Mouse (Mus musculus) hindbrain, embryonic 13.5 days (tissue): ENCODE measurements around the gene Ccrl2. TPM values are rescaled to one million over a fixed set of nuclear protein-coding genes. Genes with fewer than 3 reads are reported as not detected.

ENCODE experiments used
- ATAC-seq: fragments of 200-750 bp; cut with Nextera tagmentation; 2 replicates; pipeline ENCODE4 v1.8.0; 2017; ENCODE audit warnings: moderate TSS enrichment; ENCODE audit not compliant: low FRiP score
- H3K27ac ChIP-seq: fragments of 300-500 bp; sonication (generic); 2 replicates; pipeline ENCODE4 v1.5.1; 2015; ENCODE audit warnings: inconsistent platforms, mild to moderate bottlenecking, moderate library complexity
- H3K27me3 ChIP-seq: fragments of 300-500 bp; sonication (generic); 2 replicates; pipeline ENCODE4 v1.6.1; 2015; ENCODE audit warnings: mild to moderate bottlenecking, inconsistent platforms
- H3K36me3 ChIP-seq: fragments of 300-500 bp; sonication (generic); 2 replicates; pipeline ENCODE4 v1.6.1; 2015; ENCODE audit warnings: mild to moderate bottlenecking, inconsistent platforms
- H3K4me1 ChIP-seq: fragments of 300-500 bp; sonication (generic); replicated peaks from 2 replicates; pipeline ENCODE4 v1.6.1; 2015; ENCODE audit warnings: inconsistent platforms
- H3K4me2 ChIP-seq: fragments of 300-500 bp; sonication (generic); 2 replicates; pipeline ENCODE4 v1.6.1; 2015; ENCODE audit warnings: inconsistent platforms, mild to moderate bottlenecking, moderate library complexity
- H3K4me3 ChIP-seq: fragments of 300-500 bp; sonication (generic); 2 replicates; pipeline ENCODE4 v1.5.1; 2015; ENCODE audit warnings: mild to moderate bottlenecking, inconsistent platforms
- H3K9ac ChIP-seq: fragments of 300-500 bp; sonication (generic); 2 replicates; pipeline ENCODE4 v1.6.1; 2015; ENCODE audit warnings: mild to moderate bottlenecking, inconsistent platforms
- H3K9me3 ChIP-seq: fragments of 300-500 bp; sonication (generic); 2 replicates; pipeline ENCODE4 v1.6.1; 2016; ENCODE audit warnings: inconsistent platforms
- WGBS: fragments of 180-500 bp; shearing (Covaris S2); methylation state at CpG from one replicate; pipeline ENCODE4 v1.1.7; 2015; 5-methylcytosine and 5-hydroxymethylcytosine counted together
- polyA plus RNA-seq: library from polyadenylated mRNA; unstranded; fragments of >200 nt; fragmentation: Nextera tagmentation; extraction: Ambion mirVana; gene quantifications from 2 replicates; pipeline ENCODE4 v1.2.1, GENCODE M21; 2015

Ccrl2 gene
- polyA plus RNA-seq, 1 experiment from 2014 or later, result 1.3 TPM

DNA sequence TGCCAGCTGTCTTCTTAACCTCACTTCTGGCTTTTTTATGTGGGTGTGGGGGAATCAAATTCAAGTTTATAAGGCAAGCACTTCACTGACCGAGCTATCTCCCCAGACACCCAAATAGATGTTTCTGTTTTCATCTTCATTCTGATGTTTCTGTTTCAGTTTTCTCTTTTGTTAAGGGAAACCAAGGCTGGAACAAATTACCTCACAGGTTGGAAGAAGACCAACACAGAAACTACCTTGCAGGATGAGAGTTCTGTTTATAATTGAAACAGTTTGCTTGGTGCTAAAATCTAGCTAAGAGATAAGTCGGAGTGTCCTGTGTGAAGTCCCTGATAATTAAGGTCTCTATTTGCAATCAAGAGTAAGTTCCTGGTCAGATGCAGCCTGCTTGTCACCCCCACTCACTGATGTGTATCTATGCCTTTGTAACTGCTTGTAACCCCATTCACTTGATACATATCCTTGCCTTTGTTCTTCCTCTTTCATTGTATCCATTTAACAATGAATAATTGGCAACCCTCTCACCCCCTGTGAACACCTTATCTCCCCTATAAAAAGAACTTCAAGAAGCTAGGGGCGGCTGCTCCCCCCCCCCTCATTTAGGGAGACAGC lies 29.8 kb upstream of the Ccrl2 start:
- no peak overlapping the region for H3K9ac ChIP-seq
- 23% methylated on average over 3 of the region's 3 CpGs for WGBS
- H3K36me3 ChIP-seq, result no peaks in the 10 kb centered on the region
- ATAC-seq, result no peak
- no peak overlapping the region for H3K4me3 ChIP-seq
- no peaks in the 10 kb centered on the region for H3K27me3 ChIP-seq
- H3K9me3 ChIP-seq, result no peaks in the 10 kb centered on the region
- peaks cover 10% of the 10 kb centered on the region; the same call in 1 of the 2 replicates for H3K4me1 ChIP-seq
- no peak overlapping the region for H3K4me2 ChIP-seq
- no peak overlapping the region for H3K27ac ChIP-seq

DNA sequence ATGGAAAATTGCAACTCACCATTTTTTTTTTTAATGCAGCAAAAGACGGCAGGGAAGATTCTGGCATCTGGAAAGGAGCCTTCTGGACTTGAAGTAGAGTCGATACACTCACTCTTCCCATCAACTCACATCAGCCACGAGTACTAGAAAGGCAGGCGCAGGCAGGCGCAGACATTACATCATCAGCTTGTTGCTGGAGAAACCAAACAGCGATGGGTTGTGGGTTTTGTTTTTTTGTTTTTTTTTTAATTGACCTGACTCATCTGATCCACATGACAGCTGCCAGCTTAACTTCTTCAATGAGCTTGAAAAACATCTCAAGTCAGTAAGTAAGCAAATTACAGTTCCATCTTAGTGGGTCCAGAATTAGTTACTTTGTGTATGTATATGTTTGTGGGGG lies 28.8 kb upstream of the Ccrl2 start:
- no peak overlapping the region for H3K4me2 ChIP-seq
- H3K27ac ChIP-seq, result no peak overlapping the region
- no peak for ATAC-seq
- 68% methylated on average over 6 of the region's 6 CpGs for WGBS
- no peaks in the 10 kb centered on the region for H3K9me3 ChIP-seq
- H3K4me1 ChIP-seq, result peaks cover 10% of the 10 kb centered on the region; the same call in 1 of the 2 replicates
- no peak overlapping the region for H3K4me3 ChIP-seq
- no peaks in the 10 kb centered on the region for H3K36me3 ChIP-seq
- H3K27me3 ChIP-seq, result no peaks in the 10 kb centered on the region
- no peak overlapping the region for H3K9ac ChIP-seq

DNA sequence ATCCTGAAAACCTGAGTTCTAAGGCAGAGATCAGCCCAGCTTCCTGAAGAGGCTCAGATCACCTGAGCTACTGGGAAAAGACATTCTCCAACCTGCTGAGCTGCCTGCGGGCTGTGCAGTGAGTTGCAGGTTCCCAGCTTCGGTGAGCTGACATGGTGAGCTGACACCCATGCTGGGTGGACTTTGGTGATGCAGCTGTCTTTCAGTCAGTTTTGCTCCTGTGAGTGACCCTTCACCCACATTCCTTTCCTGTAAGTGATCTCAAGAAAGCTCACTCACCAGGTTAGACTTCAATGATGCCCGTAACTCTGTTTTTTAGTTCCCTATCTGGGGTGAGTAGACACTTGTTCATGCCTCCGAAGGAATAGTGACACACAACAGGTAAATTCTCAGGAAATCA lies 28.0 kb upstream of the Ccrl2 start:
- no peak overlapping the region for H3K4me3 ChIP-seq
- H3K9ac ChIP-seq, result no peak overlapping the region
- no peak for ATAC-seq
- no peaks in the 10 kb centered on the region for H3K36me3 ChIP-seq
- no peak overlapping the region for H3K4me2 ChIP-seq
- no peaks in the 10 kb centered on the region for H3K9me3 ChIP-seq
- H3K4me1 ChIP-seq, result peaks cover 10% of the 10 kb centered on the region; the same call in 1 of the 2 replicates
- WGBS, result 61% methylated on average over 4 of the region's 4 CpGs
- no peaks in the 10 kb centered on the region for H3K27me3 ChIP-seq
- no peak overlapping the region for H3K27ac ChIP-seq

DNA sequence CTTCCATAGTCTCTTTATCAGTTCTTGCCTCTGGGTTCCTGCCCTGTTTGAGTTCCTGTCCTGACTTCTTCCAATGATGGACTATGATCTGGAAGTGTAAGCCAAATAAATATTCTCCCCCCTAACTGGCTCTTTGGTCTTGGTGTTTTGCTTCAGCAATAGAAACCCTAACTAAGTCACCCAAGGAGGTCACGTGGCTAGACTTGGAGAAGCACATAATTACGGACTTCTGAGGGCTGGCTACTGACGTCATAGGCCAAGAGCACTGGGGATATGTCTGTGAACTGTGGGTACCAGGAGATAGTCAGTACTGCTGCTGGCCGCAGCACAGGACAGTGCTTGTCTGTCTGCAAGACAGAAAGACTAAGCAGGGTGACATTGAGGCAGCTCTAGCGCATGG lies 24.4 kb upstream of the Ccrl2 start:
- no peak for ATAC-seq
- 88% methylated on average over 5 of the region's 5 CpGs for WGBS
- Histone ChIP-seq H3K9ac (no peak overlapping the region), H3K4me2 (no peak overlapping the region), H3K36me3 (no peaks in the 10 kb centered on the region), H3K4me1 (no peaks in the 10 kb centered on the region), H3K4me3 (no peak overlapping the region), H3K9me3 (no peaks in the 10 kb centered on the region), H3K27ac (no peak overlapping the region), H3K27me3 (no peaks in the 10 kb centered on the region)

DNA sequence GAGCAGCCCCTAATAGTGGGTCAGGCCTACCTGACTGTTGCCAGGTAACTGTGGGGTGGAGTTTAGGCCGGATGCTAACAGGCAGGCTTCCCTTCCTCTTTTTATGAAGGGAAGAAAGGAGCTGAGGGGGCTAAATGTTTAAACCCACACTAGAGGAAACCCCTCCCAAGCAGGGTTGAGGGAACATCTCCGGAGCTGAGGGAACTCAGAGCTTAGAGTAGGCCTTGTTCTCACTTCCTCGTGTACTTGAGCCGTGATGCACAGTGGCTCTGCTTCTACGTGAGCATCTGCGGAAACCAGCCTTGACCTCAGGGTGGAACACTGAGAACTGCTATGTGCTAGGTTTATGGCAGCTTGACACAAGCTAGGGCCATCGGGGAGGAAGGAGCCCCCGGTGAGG lies 23.5 kb upstream of the Ccrl2 start:
- Histone ChIP-seq H3K36me3 (no peaks in the 10 kb centered on the region), H3K4me1 (no peaks in the 10 kb centered on the region), H3K9ac (no peak overlapping the region), H3K4me2 (no peak overlapping the region), H3K4me3 (no peak overlapping the region), H3K27ac (no peak overlapping the region), H3K27me3 (no peaks in the 10 kb centered on the region), H3K9me3 (no peaks in the 10 kb centered on the region)
- ATAC-seq, result no peak
- 96% methylated on average over 8 of the region's 8 CpGs for WGBS

DNA sequence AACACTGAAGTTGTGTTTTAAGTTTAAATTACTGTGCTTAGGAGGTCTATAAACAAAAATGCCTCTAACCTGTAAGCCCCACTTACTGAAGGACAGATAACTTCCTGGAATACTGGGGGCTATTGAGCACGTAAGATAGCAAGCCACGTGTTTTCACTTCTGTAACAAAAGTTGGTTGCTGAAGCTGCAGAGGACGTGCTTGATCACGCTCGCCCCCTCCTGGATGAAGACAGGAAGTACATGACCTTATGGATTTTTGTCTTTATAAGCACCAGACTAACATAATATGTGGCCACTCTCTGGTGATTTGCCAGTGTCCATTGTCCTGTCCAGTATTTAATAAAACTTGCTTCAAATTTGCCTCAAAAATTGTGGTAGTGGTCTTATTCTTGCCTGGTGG lies 20.4 kb upstream of the Ccrl2 start:
- 59% methylated on average over 5 of the region's 5 CpGs for WGBS
- Histone ChIP-seq H3K36me3 (no peaks in the 10 kb centered on the region), H3K9ac (no peak overlapping the region), H3K4me2 (no peak overlapping the region), H3K4me3 (no peak overlapping the region), H3K27ac (no peak overlapping the region), H3K27me3 (no peaks in the 10 kb centered on the region), H3K9me3 (peaks cover 10% of the 10 kb centered on the region), H3K4me1 (no peaks in the 10 kb centered on the region)
- ATAC-seq, result no peak

DNA sequence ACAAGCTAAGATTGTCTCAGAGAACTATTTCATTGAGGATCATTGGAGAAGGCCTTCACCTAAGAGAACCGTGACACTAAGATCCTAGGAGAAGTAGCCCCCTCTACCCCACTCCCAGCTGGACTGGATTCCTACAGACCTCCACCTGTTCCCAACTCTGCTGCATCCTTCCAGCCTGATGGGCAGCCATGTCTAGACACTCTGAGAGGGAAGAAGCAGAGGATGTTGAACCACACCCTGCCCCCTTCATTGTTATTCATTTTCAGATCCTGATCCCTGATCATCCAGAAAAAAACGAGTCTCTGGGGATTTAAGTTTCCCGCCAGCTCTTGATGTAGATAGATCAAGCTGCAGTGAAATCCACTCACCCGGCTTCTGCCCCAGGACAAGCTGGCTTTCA lies 15.7 kb upstream of the Ccrl2 start:
- 78% methylated on average over 4 of the region's 4 CpGs for WGBS
- ATAC-seq, result no peak
- Histone ChIP-seq H3K36me3 (no peaks in the 10 kb centered on the region), H3K4me3 (no peak overlapping the region), H3K9ac (no peak overlapping the region), H3K27ac (no peak overlapping the region), H3K9me3 (peaks cover 10% of the 10 kb centered on the region), H3K4me2 (no peak overlapping the region), H3K27me3 (no peaks in the 10 kb centered on the region), H3K4me1 (no peaks in the 10 kb centered on the region)

DNA sequence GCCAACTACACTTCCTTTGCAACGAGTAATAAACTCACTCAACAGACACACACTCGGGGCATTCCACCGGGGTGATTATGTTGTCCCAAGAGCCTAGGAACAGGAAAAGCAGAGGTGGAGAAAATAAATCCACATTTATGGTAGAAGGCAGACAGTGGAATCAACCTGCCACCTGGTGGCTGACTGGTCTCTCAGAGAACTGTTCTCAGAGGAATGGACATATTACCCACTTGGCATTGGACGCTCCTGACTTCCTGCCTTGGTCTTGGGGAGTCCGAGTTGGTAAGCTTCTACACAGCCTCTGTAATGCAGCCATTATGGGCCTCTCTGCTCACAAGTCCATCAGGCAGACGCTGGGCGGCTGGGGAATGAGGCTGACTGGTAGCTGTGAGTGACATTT lies 14.9 kb upstream of the Ccrl2 start:
- 61% methylated on average over 7 of the region's 7 CpGs for WGBS
- Histone ChIP-seq H3K4me3 (no peak overlapping the region), H3K27ac (no peak overlapping the region), H3K27me3 (no peaks in the 10 kb centered on the region), H3K4me1 (no peaks in the 10 kb centered on the region), H3K4me2 (no peak overlapping the region), H3K9ac (no peak overlapping the region), H3K9me3 (peaks cover 10% of the 10 kb centered on the region), H3K36me3 (no peaks in the 10 kb centered on the region)
- no peak for ATAC-seq

DNA sequence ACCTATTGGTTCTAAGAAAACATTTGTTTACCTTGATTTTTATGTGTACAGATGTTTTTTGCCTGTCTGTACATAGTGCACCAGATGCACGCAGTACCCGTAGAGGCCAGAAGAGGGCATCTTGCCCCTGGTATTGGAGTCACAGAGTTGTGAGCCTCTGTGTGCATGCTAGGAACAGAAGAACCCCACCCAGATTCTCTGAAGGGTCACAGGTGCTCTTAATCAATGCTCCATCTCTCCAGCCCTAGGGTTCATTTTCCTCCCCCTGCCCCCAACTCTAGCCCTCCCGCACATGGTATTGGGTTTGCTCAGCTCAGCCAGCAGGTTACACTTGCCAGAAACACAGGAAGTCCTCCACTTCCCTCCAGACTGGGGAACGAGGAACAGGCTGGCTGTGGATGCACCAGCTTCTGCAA lies 13.2 kb upstream of the Ccrl2 start:
- Histone ChIP-seq H3K9me3 (peaks cover 10% of the 10 kb centered on the region), H3K36me3 (no peaks in the 10 kb centered on the region), H3K4me1 (no peaks in the 10 kb centered on the region), H3K4me3 (no peak overlapping the region), H3K9ac (no peak overlapping the region), H3K4me2 (no peak overlapping the region), H3K27me3 (no peaks in the 10 kb centered on the region), H3K27ac (no peak overlapping the region)
- WGBS, result 39% methylated on average over 4 of the region's 4 CpGs
- ATAC-seq, result no peak

DNA sequence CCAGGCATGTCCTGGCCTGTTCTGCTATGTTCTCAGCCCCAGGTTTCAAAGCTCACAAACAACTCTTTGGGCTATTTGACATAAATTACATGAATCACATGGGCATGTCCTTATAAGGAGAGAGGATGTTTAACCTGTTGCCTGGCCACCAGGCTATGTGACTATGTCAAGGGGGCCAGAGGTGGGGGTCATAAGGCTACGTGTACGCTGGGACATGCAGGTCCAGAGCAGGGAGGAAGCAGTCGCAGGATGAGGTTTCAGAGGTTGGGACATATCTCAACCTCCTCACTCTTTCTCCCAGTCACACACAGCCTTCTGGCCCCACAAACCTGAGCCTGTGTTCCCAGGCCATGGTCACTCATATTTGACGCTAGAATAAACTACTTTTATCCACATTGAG lies 9.7 kb upstream of the Ccrl2 start:
- no peak overlapping the region for H3K4me3 ChIP-seq

DNA sequence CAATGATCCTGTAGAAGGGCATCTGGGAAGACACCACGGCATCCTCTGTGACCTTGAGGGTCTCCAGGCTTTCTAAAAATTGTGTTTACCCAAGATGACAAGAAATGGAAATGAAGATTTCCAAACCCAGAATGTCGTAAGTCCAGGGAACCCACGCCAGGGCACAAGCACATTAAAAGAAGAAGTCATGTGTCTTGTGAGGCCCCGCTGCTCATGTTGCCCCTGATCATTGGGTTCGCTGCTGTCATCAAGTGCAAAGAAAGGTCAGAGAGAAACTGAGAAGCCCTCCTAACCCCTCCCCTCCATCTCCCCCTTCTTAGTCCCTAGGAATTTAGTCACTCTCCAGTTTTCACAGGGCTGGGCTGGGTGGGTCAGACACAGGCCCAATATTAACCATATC lies 5.5 kb upstream of the Ccrl2 start:
- H3K4me3 ChIP-seq, result no peak overlapping the region
- no peak overlapping the region for H3K27ac ChIP-seq
- WGBS, result 79% methylated on average over 5 of the region's 5 CpGs
- ATAC-seq, result no peak
- H3K27me3 ChIP-seq, result no peaks in the 10 kb centered on the region
- H3K36me3 ChIP-seq, result no peaks in the 10 kb centered on the region
- H3K9ac ChIP-seq, result no peak overlapping the region
- H3K4me2 ChIP-seq, result no peak overlapping the region
- H3K4me1 ChIP-seq, result no peaks in the 10 kb centered on the region
- H3K9me3 ChIP-seq, result no peaks in the 10 kb centered on the region

More for the DNA sequence above, 9.7 kb upstream of the Ccrl2 start:
- H3K9ac ChIP-seq, result no peak overlapping the region
- whole genome bisulfite sequencing, result 90% methylated on average over 4 of the region's 4 CpGs
- no peaks in the 10 kb centered on the region for H3K4me1 ChIP-seq
- H3K36me3 ChIP-seq, result no peaks in the 10 kb centered on the region
- H3K9me3 ChIP-seq, result no peaks in the 10 kb centered on the region
- no peak overlapping the region for H3K4me2 ChIP-seq
- ATAC-seq, result no peak
- H3K27ac ChIP-seq, result no peak overlapping the region
- no peaks in the 10 kb centered on the region for H3K27me3 ChIP-seq

DNA sequence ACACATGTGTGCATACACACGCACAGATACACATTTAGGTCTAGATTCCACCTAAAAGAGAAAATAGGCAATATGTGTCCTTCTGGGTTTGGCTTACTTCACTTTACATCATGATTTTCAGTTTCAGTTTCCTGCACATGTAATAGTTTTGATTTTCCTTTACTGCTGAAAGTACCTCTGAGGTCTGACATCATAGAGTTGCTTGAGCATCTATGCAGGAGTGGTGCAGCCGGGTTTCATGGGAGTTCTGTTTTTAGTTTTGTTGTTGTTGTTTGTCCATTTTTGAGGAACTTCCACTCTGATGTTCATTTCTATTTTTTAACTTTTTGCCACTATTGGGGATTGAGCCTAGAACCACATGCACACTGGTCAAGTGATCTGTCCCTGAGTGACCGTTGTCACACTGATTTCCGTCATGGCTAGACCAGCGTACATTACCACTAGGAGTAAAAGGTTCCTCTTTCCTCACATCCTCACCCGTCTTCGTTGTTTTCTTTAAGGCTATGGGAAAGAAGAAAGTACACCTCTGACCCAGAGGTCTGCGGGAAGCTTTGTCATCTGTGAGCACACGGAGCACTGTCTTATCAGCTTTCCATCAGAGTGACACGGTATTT lies 1.7 kb upstream of the Ccrl2 start:
- Histone ChIP-seq H3K9me3 (no peaks in the 10 kb centered on the region), H3K27ac (no peak overlapping the region), H3K4me1 (no peaks in the 10 kb centered on the region), H3K36me3 (no peaks in the 10 kb centered on the region), H3K4me3 (no peak overlapping the region), H3K27me3 (no peaks in the 10 kb centered on the region), H3K4me2 (no peak overlapping the region), H3K9ac (no peak overlapping the region)
- WGBS, result 85% methylated on average over 10 of the region's 10 CpGs
- ATAC-seq, result no peak
